Comparison of ENCODE assay signal across 20 mouse cellular contexts in genomic region chr7:55824468-55824867, GRCm38 (mm10). TPM values are rescaled to one million over a fixed set of nuclear protein-coding genes. Genes with fewer than 3 reads are reported as not detected.
DNase-seq lines count a peak whose midpoint lies in the region; ATAC-seq and TF ChIP-seq lines count a peak whose summit lies in the region.
"Had no signal": no experiment of that assay in that cellular context is flagged by ENCODE, and none has a peak within 500 bp of the region (broad histone marks: within the 10 kb centered on the region; RNA-seq: fewer than 3 reads in every experiment).

No protein-coding gene starts in this region.

- peak; percentile 7; the same call in 1 of the 2 replicates for TF ChIP-seq CTCF in heart, postnatal 0 days (IDR thresholded peaks at IDR 0.05; ENCODE audit: low read depth)
- TF ChIP-seq CTCF in lung, embryonic 14.5 days (IDR thresholded peaks at IDR 0.05; ENCODE audit: low read depth), result no peak; the same call in 1 of the 2 replicates

- H3K9ac ChIP-seq in heart, postnatal 0 days (replicated peaks; ENCODE audit: low read depth, low read length), result no peak overlapping the region
- H3K9ac ChIP-seq in lung, embryonic 14.5 days, result no peak overlapping the region
- H3K9ac ChIP-seq: forebrain, embryonic 13.5 days; heart, embryonic 13.5 days; hindbrain, embryonic 13.5 days; liver, embryonic 14.5 days had no signal

- no peaks in the 10 kb centered on the region for H3K27me3 ChIP-seq in heart, postnatal 0 days (ENCODE audit: control insufficient read depth, insufficient read depth, low read length)
- H3K27me3 ChIP-seq in lung, embryonic 14.5 days (ENCODE audit: insufficient read depth, low read length), result no peaks in the 10 kb centered on the region
- H3K27me3 ChIP-seq: forebrain, embryonic 13.5 days; heart, embryonic 13.5 days; hindbrain, embryonic 13.5 days had no signal

- H3K36me3 ChIP-seq in heart, postnatal 0 days (replicated peaks; ENCODE audit: control insufficient read depth, insufficient read depth, low read length), result peaks cover 82% of the 10 kb centered on the region
- H3K36me3 ChIP-seq in lung, embryonic 14.5 days (ENCODE audit: insufficient read depth), result peaks cover 86% of the 10 kb centered on the region

- no peak overlapping the region for H3K4me3 ChIP-seq in heart, postnatal 0 days (ENCODE audit: low read depth, low read length)
- H3K4me3 ChIP-seq in lung, embryonic 14.5 days (ENCODE audit: low read depth, low read length), result no peak overlapping the region
- H3K4me3 ChIP-seq: forebrain, embryonic 13.5 days; heart, embryonic 13.5 days; hindbrain, embryonic 13.5 days had no signal

- ATAC-seq in heart, postnatal 0 days (ENCODE audit: insufficient read depth, low read depth), result no peak
- ATAC-seq in lung, embryonic 14.5 days (ENCODE audit: insufficient read depth), result no peak
- 0 out of 2 replicates have a peak, but pooled peaks have one; percentile 17 for ATAC-seq in megakaryocyte progenitor cell, adult 5-6 weeks (replicated peaks; ENCODE audit: poor library complexity)
- ATAC-seq: forebrain, embryonic 13.5 days; inflammation-experienced regulatory T-cells, adult 6 months had no signal

- H3K4me2 ChIP-seq in heart, postnatal 0 days (ENCODE audit: low read depth, low read length), result no peak overlapping the region
- no peak overlapping the region for H3K4me2 ChIP-seq in lung, embryonic 14.5 days
- H3K4me2 ChIP-seq: forebrain, embryonic 13.5 days; heart, embryonic 13.5 days; hindbrain, embryonic 13.5 days; midbrain, embryonic 11.5 days had no signal

- no peaks in the 10 kb centered on the region for H3K4me1 ChIP-seq in heart, postnatal 0 days (ENCODE audit: control insufficient read depth, insufficient read depth)
- H3K4me1 ChIP-seq in lung, embryonic 14.5 days (ENCODE audit: insufficient read depth), result no peaks in the 10 kb centered on the region
- H3K4me1 ChIP-seq: forebrain, embryonic 13.5 days; heart, embryonic 13.5 days; hindbrain, embryonic 13.5 days had no signal

- no peak for TF ChIP-seq EP300 in heart, postnatal 0 days (IDR thresholded peaks at IDR 0.05; ENCODE audit: low read depth)

- H3K27ac ChIP-seq in heart, postnatal 0 days (ENCODE audit: low read depth), result no peak overlapping the region
- H3K27ac ChIP-seq in lung, embryonic 14.5 days (ENCODE audit: low read depth), result no peak overlapping the region
- H3K27ac ChIP-seq: forebrain, embryonic 13.5 days; heart, embryonic 13.5 days; hindbrain, embryonic 13.5 days; liver, embryonic 14.5 days had no signal

- H3K9me3 ChIP-seq in heart, postnatal 0 days (replicated peaks; ENCODE audit: control insufficient read depth, low read length), result no peaks in the 10 kb centered on the region
- no peaks in the 10 kb centered on the region for H3K9me3 ChIP-seq in lung, embryonic 14.5 days (ENCODE audit: low read depth, low read length)
- H3K9me3 ChIP-seq: forebrain, embryonic 13.5 days; heart, embryonic 13.5 days; hindbrain, embryonic 13.5 days had no signal

- DNase-seq in heart, postnatal 0 days (ENCODE audit: low spot score), result no peak
- no peak for DNase-seq in heart, adult 9 months (ENCODE audit: low spot score in 2 of 2)
- peak; percentile 5 for DNase-seq in lung, embryonic 14.5 days
- no peak for DNase-seq in lung, postnatal 14 days
- peak; percentile 25 for DNase-seq in NIH3T3 (ENCODE audit: low read depth)
- no peak for DNase-seq in gastrocnemius, postnatal 10 days
- DNase-seq: cerebellum, adult 11-12 months; cerebellum, postnatal 10 days; kidney, adult 8-10 months; kidney, postnatal 14 days; thymus, postnatal 14 days had no signal

- 82% methylated on average over 5 of the region's 5 CpGs for WGBS in heart, postnatal 0 days
- WGBS in lung, embryonic 14.5 days, result 83% methylated on average over 5 of the region's 5 CpGs

RNA-seq across cellular contexts. Expression of gene Cyfip1, which starts 17.1 kb away (rescaled TPM):
- 36.3 and 39.7 TPM in 2 replicates for total RNA-seq in heart, postnatal 0 days (2014; rRNA removed; ENCODE audit: low replicate concordance)
- 29.4 and 31.8 TPM in 2 replicates for polyA plus RNA-seq in heart, postnatal 0 days (2015; fragmentation: Nextera tagmentation; extraction: Ambion mirVana)
- polyA plus RNA-seq in lung, embryonic 14.5 days (2014; fragmentation: Nextera tagmentation; extraction: Ambion mirVana), result 129 and 138 TPM in 2 replicates
- 38.7 and 42.8 TPM in 2 replicates for total RNA-seq in megakaryocyte progenitor cell, adult 5-6 weeks (2015)
- total RNA-seq in megakaryocyte progenitor cell, adult 5-6 weeks (2017), result 41.1 and 49.2 TPM in 2 replicates
- total RNA-seq in gastrocnemius, postnatal 10 days (2021), result 10 to 100 TPM; 32.1 to 39.8 TPM

RNA-seq across cellular contexts. Expression of gene Tubgcp5, which starts 30.5 kb away (rescaled TPM):
- 23.8 and 34.7 TPM in 2 replicates for total RNA-seq in heart, postnatal 0 days (2014; rRNA removed; ENCODE audit: low replicate concordance)
- polyA plus RNA-seq in heart, postnatal 0 days (2015; fragmentation: Nextera tagmentation; extraction: Ambion mirVana), result 8.5 and 9.2 TPM in 2 replicates
- 30.9 and 32.3 TPM in 2 replicates for polyA plus RNA-seq in lung, embryonic 14.5 days (2014; fragmentation: Nextera tagmentation; extraction: Ambion mirVana)
- 34.5 and 43.3 TPM in 2 replicates for total RNA-seq in megakaryocyte progenitor cell, adult 5-6 weeks (2015)
- 23.2 and 60.3 TPM in 2 replicates for total RNA-seq in megakaryocyte progenitor cell, adult 5-6 weeks (2017)
- 10 to 100 TPM; 10.3 to 14.5 TPM for total RNA-seq in gastrocnemius, postnatal 10 days (2021)

RNA-seq across cellular contexts. Expression of gene Siglech, which starts 56.5 kb away (rescaled TPM):
- total RNA-seq in heart, postnatal 0 days (2014; rRNA removed; ENCODE audit: low replicate concordance), result not detected in 2 replicates
- polyA plus RNA-seq in heart, postnatal 0 days (2015; fragmentation: Nextera tagmentation; extraction: Ambion mirVana), result 0.15 TPM in 1 of 2 replicates, not detected in the other
- polyA plus RNA-seq in lung, embryonic 14.5 days (2014; fragmentation: Nextera tagmentation; extraction: Ambion mirVana), result 0.39 and 0.66 TPM in 2 replicates
- 0.10 TPM in 1 of 2 replicates, not detected in the other for total RNA-seq in megakaryocyte progenitor cell, adult 5-6 weeks (2015)
- total RNA-seq in megakaryocyte progenitor cell, adult 5-6 weeks (2017), result 0.46 TPM in 1 of 2 replicates, not detected in the other
- under 1 TPM; 0.14 to 0.29 TPM for total RNA-seq in gastrocnemius, postnatal 10 days (2021)
- total RNA-seq: granulocyte monocyte progenitor cell, adult 5-6 weeks had no signal
- polyA plus RNA-seq: C2C12 had no signal

Comparison
In these comparisons a context has a peak if more than half of its experiments do, and no peak if none do; other contexts are left out.
1. DNase-seq: peak in lung, embryonic 14.5 days (single experiment) and NIH3T3 (single experiment); none in heart, postnatal 0 days (single experiment), heart, adult 9 months (0 of 2), lung, postnatal 14 days (single experiment) and gastrocnemius, postnatal 10 days (single experiment).